Mouse (Mus musculus): ENCODE measurements around the gene Themis.

- TF ChIP-seq CTCF (IDR thresholded peaks at IDR 0.05; ENCODE audit: borderline replicate concordance, extremely low read depth, insufficient read depth, insufficient read length) (no peak), POLR2A (IDR thresholded peaks at IDR 0.05; ENCODE audit: borderline replicate concordance, extremely low read depth, insufficient read depth, insufficient read length, poor library complexity, severe bottlenecking) (no peak)
Observed at GRCm38 (mm10) chr10:28636096-28636495, 32.1 kb upstream of the Themis start.

Data from brain, embryonic 14.5 days (tissue).